In the genomic region with DNA sequence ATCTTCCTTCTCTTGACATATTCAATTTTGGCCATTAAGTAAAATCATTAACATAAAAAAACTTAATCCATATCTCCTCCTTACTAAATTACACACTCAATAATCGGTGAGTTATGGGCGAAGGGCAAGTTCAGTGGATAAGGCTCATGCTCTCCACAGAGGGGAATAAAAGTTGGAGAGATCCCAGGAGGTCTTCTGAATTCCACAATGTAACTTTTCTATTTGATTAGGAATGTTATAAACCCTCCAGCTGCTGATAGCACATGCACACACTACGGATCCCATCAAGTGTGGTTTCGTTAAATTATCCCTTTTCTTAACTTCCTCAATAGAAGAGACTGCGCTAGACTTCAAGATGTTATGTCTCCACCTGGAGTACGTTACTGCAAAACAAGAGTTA, we compare ENCODE assay signal across 17 mouse cellular contexts.
"Had no signal": no experiment of that assay in that cellular context is flagged by ENCODE, and none has a peak within 500 bp of the region (broad histone marks: within the 10 kb centered on the region; RNA-seq: fewer than 3 reads in every experiment).

No protein-coding gene starts in this region.

- DNase-seq: liver, embryonic 13.5 days; liver, postnatal 0 days; lung, postnatal 14 days; lung, postnatal 36 days; right cerebral cortex, postnatal 14 days; thymus, adult 2 months; thymus, postnatal 25 days; thymus, postnatal 4 days had no signal

- H3K4me1 ChIP-seq: liver, embryonic 13.5 days; liver, embryonic 15.5 days; megakaryocyte, embryonic 14.5 days; midbrain, embryonic 13.5 days; midbrain, embryonic 15.5 days; neural tube, embryonic 12.5 days; stomach, embryonic 15.5 days had no signal

- ATAC-seq: liver, postnatal 0 days; midbrain, embryonic 13.5 days; midbrain, embryonic 15.5 days had no signal

- H3K36me3 ChIP-seq: liver, embryonic 13.5 days; liver, embryonic 15.5 days; midbrain, embryonic 13.5 days; midbrain, embryonic 15.5 days; neural tube, embryonic 12.5 days; stomach, embryonic 15.5 days had no signal

- H3K27ac ChIP-seq: liver, embryonic 13.5 days; liver, embryonic 15.5 days; macrophage; midbrain, embryonic 13.5 days; midbrain, embryonic 15.5 days; neural tube, embryonic 12.5 days; stomach, embryonic 15.5 days; stomach, postnatal 0 days had no signal

- H3K9me3 ChIP-seq: liver, embryonic 13.5 days; liver, embryonic 15.5 days; megakaryocyte, embryonic 14.5 days; midbrain, embryonic 13.5 days; midbrain, embryonic 15.5 days; neural tube, embryonic 12.5 days; stomach, embryonic 15.5 days had no signal

- H3K27me3 ChIP-seq: liver, embryonic 13.5 days; liver, embryonic 15.5 days; megakaryocyte, embryonic 14.5 days; midbrain, embryonic 13.5 days; midbrain, embryonic 15.5 days; neural tube, embryonic 12.5 days; stomach, embryonic 15.5 days had no signal

- H3K4me2 ChIP-seq: liver, embryonic 13.5 days; liver, embryonic 15.5 days; midbrain, embryonic 11.5 days; midbrain, embryonic 13.5 days; midbrain, embryonic 15.5 days; neural tube, embryonic 12.5 days; stomach, embryonic 15.5 days had no signal

- H3K9ac ChIP-seq: liver, embryonic 13.5 days; liver, embryonic 15.5 days; liver, postnatal 0 days; midbrain, embryonic 13.5 days; midbrain, embryonic 15.5 days; neural tube, embryonic 12.5 days; stomach, embryonic 15.5 days had no signal

- H3K4me3 ChIP-seq: liver, embryonic 13.5 days; liver, embryonic 15.5 days; megakaryocyte, embryonic 14.5 days; midbrain, embryonic 13.5 days; midbrain, embryonic 15.5 days; neural tube, embryonic 12.5 days; stomach, embryonic 15.5 days had no signal
